Mouse (Mus musculus) brain, embryonic 18.5 days (tissue): ENCODE measurements around the gene Sept9.

ENCODE experiments used
- DNase-seq: peaks from one replicate; pipeline ENCODE4 v3.0.0-alpha.2; 2012; ENCODE audit warnings: low read depth, low spot score

The Sept9 gene

DNA sequence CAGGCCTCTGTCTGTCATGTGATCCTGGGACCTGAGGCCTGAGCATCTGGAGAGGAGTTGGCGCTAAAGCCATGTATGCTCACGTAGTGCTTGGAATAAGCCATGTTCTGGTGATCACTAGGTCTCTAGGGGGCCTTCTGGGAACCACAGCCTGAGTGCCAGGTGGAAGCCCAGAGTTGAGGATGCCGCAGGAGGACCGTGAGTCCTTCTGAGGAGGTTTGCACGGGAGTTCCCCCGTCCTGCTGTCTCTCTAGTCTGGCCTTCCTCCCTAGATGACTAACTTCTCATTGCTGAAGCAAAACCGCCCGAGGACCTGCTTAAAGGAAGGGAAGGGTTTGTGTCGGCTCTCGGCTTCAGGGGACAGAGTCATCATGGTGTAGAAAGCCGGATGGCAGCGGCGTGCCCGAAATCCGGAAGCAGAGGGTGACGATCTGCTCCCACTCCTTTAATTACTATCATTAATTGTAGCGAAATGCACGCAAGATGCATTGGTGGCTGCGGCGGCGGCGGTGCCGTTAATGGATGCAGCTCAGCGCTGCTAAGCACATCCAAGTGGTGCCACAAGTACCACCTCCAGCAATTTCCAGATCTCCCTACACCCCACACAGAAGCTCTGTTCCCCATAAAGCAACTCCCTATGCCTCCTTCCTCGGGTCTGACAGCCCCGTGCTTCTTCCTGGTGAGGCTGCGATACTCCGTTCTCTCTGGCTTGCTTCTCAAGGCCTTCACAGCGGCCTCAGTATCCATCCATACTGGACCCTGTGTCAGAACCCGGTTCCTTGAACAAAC, 92.0 kb downstream of the Sept9 start:
- DNase-seq = no peak

DNA sequence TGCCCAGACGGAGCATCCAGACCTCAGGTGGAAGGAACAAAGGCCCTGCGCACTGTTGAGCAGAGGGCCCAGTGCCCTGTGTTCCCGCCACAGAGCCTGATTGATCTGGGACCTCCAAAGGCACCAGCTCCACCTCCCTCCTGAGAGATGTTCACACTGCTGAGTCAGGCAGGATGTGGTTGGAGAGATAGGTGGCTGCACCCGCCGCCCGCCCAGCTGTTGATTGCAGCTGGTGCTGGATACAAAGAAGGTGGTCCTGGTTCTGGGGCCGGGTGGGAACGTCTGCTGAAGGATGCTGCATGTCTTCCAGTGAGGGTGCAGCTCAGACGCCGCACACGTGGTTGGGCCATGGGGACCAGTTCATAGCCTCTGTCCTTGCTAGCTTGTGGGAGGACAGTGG, 93.0 kb downstream of the Sept9 start:
- no peak for DNase-seq

DNA sequence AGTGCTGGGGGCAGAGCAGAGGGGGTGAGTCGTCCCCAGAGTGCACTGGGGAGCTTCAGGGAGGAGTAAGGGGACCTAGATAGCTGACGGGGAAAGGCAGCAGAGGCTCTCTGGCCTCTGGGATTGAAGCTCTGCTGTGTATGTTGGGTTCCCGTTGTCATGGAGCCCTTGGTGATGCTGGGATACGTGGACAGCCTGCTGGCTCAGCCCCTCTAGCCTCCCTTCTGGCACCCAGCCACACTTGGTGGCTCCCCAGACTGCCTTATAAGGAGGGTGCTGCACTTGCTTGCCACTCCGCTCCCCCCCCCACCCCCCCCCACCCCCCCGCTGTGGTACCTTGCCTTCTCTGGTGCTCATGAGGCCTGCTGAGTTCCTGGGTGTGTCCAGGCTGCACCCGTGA, 95.8 kb downstream of the Sept9 start:
- no peak for DNase-seq

DNA sequence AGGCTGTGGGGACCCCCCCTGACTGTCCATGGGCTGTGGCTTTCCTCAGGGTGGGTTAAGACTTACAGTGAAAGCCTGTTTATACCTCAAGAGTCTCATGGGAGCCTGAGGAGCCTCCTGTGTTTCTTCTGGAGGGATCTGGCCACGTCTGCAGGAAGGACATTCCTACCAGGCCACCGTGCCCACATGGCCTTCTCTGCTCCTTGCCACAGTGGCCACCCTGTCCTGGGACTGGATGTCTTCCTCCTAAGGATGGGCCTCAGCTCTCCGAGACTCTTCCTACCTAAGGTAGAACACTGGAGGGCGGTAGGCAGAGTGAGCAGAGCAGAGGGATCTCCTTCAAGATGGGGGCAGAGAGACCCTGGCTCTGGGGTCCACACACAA, 96.6 kb downstream of the Sept9 start:
- no peak for DNase-seq

- no peak for DNase-seq
Observed at GRCm38 (mm10) chr11:117296500-117297189, 97.2 kb downstream of the Sept9 start.

GRCm38 (mm10) chr11:117297190-117297829, 97.8 kb downstream of the Sept9 start:
- no peak for DNase-seq

DNA sequence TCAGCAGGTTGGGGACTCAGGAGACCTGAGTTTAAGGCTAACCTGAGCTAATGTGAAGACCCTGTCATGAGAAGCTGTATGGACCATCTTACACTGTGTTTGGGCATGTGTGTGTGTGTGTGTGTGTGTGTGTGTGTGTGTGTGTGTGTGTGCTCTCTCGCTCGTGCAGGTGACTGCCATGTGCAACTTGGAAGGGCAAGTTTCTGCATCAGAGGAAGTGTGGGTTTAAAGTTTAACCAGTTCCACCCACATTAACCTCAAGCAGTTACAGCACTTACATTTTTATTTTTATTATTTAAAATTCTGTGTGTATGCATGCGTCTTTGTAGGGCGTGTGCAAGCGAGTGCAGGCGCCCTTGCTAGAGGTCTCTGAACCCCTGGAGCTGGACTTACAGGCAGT, 100.3 kb downstream of the Sept9 start:
- DNase-seq = no peak

- DNase-seq = no peak
Observed at GRCm38 (mm10) chr11:117300809-117301208, 101.3 kb downstream of the Sept9 start.

DNA sequence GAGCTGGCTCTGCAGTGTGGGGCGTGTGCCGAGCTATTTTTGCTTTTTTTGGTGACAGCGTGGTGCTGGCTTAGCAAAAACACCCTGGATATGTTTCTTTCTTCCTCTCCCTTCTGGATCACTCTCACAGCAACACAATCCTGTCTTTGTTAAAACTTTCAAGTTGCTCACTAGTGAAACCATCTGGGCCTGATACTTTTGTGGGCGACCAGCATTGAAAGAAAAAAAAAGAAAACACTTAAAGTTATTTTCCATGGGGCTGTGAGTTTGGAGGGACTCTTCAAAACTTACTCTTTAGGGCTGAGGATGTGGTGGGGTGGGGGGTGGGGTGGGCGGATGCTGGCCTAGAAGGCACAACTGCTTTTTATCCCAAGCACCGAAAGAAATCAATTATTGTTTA, 102.3 kb downstream of the Sept9 start:
- DNase-seq = no peak

- DNase-seq = no peak
Observed at GRCm38 (mm10) chr11:117302371-117302770, 102.9 kb downstream of the Sept9 start.

GRCm38 (mm10) chr11:117305509-117306188, 106.2 kb downstream of the Sept9 start:
- DNase-seq = no peak

- no peak for DNase-seq
Observed at GRCm38 (mm10) chr11:117306311-117307088, 107.0 kb downstream of the Sept9 start.

DNA sequence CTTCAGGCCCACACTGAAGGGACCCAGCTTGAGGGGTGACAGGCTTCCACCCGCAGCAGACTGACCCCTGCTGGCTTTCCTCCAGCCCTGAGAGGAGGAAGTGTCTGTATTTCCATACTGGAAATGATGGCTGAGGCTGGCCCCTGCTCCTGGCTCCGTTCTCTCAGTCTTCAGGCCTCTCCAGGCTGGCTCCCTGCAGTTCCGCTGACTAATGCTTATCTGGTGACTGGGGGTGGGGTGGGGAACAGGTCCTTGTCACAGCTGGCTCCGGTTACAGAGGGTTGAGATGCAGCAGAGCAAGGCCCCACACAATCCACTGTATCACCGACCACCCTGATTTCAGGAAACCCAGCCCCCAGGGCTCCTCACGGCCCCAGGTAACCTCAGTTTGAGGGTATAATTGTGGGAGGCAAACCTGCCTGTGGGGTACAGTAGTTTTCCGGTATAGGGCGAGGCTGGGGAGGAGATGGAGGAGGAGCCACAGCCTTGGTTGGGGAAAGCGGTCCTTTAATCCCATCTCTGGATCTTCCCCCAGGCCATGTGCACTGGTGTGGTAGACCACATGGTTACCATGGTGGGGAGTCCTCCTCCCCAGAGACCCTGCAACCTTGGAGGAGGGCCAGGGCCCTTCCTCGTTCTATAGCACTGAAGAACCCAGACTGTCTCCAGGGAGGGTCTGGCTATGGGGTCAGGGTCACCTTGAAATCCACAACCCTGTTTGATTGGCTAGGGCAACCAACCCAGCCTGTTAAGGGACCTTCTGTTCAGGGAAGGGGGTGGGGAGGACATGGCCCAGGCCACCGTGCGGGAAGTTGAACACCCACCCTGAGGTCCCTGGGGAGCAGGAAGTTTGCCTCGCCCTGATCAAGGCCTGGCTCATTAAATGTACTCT, 108.7 kb downstream of the Sept9 start:
- no peak for DNase-seq

DNA sequence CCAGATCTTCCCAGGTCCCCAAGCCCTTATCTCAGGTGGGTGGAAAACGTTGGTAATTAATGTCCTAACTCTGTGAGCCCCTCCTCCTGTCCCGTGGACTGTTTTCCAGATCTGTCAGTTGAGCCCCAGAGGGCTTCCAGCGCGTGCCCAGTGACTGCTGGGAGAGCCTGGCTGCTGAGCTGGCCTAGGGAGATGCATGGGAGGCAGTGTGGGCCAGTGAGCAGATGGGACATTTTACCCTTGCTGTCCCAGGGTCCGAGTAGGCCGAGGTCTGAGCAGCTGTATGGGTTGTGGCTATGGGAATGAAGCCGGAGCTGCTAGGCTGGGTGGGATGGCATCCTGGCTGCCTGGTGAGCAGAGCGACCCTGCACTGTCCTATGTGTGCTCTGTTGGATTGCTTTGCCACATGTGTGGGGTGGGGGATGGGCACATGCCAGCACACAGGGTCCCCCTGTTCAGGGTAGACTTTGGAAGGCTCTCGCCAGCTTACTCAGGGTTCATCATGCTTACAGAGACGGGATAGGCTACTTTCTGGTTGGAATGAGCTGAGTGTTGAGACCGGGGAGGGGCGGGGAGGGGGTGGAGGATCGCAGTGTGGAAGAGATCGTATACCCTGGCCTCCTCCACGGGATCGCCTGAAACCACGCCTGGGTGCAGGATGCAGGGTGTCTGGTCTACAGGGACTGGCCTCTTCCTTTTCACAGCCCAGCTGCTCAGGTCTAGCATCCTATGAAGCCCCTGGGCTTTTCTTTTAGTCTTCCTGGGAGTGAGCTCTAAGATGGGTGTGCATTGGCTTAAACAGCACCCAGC, 109.9 kb downstream of the Sept9 start:
- DNase-seq = no peak

DNA sequence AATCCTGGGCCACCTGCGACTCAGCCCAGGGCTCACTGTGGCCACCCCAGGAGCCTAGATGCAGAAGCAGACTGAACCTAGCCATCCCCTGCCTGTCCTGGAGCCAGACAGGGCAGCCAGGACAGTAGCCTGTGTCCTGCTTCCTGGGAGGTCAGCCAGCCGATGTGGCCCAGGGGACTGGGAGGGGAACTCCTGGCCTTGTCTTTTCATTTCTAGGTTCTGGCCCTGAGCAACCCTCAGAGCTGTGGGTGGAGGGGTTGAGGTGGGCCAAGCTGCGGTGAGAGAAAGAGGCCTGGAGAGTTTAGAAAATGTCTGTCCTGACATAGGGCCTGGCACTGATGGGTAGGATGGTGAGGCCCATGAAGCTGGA, 110.4 kb downstream of the Sept9 start:
- no peak for DNase-seq

DNA sequence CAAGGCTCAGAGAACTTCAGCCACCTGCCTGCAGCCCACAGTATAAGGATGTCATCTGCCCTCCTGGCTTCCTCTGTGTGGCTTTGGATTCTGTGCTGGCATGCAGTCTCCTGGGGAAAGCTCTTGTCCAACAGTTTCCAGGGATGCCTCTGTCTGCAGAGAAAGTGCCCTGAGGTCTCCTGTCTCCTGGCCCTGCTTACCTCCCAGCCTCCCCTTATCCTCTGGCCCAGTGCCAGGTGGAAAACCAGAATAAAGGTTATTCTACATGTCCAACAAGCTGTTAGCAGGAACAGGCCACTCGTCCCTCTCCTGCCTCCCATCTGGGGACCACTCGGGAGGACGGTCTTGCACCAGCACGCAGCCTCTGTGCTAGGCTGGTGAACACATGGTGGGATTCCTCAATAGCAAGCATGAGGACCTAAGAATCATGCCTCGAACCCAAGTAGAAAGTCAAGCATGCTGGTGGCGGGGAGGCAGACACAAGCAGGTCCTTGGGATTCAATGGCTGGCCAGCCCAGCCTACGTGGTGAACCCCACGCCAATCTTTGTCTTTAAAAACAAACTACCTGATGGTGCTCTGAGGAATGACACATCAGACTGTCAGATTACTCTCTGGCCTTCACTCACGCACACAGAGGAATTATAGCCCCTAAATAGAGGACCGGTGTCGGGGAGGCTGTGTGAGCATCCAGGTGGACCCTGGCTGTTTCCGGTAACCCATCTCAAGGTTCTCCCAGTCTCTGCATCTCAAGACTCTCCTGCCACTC, 111.1 kb downstream of the Sept9 start:
- DNase-seq = no peak

- no peak for DNase-seq
Observed at GRCm38 (mm10) chr11:117311127-117311800, 111.8 kb downstream of the Sept9 start.
